Comparison of ENCODE assay signal across 22 mouse cellular contexts in the genomic region with DNA sequence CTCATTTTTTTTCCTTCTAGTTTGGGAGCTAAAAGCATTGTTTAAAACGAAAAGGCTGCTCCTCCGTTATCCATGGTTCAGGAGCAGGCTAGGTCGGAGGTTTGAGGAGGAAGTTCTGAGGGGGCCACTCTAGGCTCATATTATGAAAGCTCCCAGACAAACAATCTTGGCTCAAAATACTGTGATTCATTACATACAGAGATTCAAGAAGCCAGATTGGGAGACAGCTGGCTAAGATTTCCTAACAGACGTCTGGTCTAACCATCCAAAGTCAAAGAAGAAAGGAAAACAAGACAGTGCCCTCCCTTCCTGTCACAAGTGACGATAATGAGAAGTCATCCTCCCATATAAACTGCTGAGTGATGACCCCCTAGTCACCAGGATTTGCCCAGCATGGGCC.
A peak's percentile ranks its signal among the peaks of the same experiment; 100 is the strongest.
DNase-seq lines count a peak whose midpoint lies in the region; ATAC-seq and TF ChIP-seq lines count a peak whose summit lies in the region.
"Had no signal": no experiment of that assay in that cellular context is flagged by ENCODE, and none has a peak within 500 bp of the region (broad histone marks: within the 10 kb centered on the region; RNA-seq: fewer than 3 reads in every experiment).

No protein-coding gene starts in this region.

- no peak overlapping the region for H3K27ac ChIP-seq in forebrain, postnatal 0 days (ENCODE audit: low read depth, low read length)
- H3K27ac ChIP-seq in embryonic facial prominence, embryonic 10.5 days (replicated peaks) = no peak overlapping the region
- H3K27ac ChIP-seq: heart, adult 2 months; hindbrain, embryonic 15.5 days; limb, embryonic 15.5 days; liver, embryonic 15.5 days; midbrain, embryonic 15.5 days; neural tube, embryonic 15.5 days; stomach, embryonic 15.5 days had no signal

- no peaks in the 10 kb centered on the region for H3K9me3 ChIP-seq in forebrain, postnatal 0 days (ENCODE audit: low read length)
- no peaks in the 10 kb centered on the region for H3K9me3 ChIP-seq in embryonic facial prominence, embryonic 10.5 days
- H3K9me3 ChIP-seq: hindbrain, embryonic 15.5 days; limb, embryonic 15.5 days; liver, embryonic 15.5 days; megakaryocyte, embryonic 14.5 days; midbrain, embryonic 15.5 days; neural tube, embryonic 15.5 days; stomach, embryonic 15.5 days had no signal

- H3K9ac ChIP-seq in forebrain, postnatal 0 days = no peak overlapping the region
- H3K9ac ChIP-seq: hindbrain, embryonic 15.5 days; limb, embryonic 15.5 days; liver, embryonic 15.5 days; midbrain, embryonic 15.5 days; neural tube, embryonic 15.5 days; stomach, embryonic 15.5 days had no signal

- H3K4me3 ChIP-seq in forebrain, postnatal 0 days (ENCODE audit: low read depth, low read length) = no peak overlapping the region
- no peak overlapping the region for H3K4me3 ChIP-seq in embryonic facial prominence, embryonic 10.5 days
- H3K4me3 ChIP-seq: heart, adult 2 months; hindbrain, embryonic 15.5 days; limb, embryonic 15.5 days; liver, embryonic 15.5 days; megakaryocyte, embryonic 14.5 days; midbrain, embryonic 15.5 days; neural tube, embryonic 15.5 days; stomach, embryonic 15.5 days had no signal

- no peaks in the 10 kb centered on the region for H3K27me3 ChIP-seq in forebrain, postnatal 0 days (ENCODE audit: insufficient read depth, low read length)
- H3K27me3 ChIP-seq in embryonic facial prominence, embryonic 10.5 days (replicated peaks; ENCODE audit: low read depth, poor library complexity, severe bottlenecking) = no peaks in the 10 kb centered on the region
- H3K27me3 ChIP-seq: hindbrain, embryonic 15.5 days; limb, embryonic 15.5 days; liver, embryonic 15.5 days; megakaryocyte, embryonic 14.5 days; midbrain, embryonic 15.5 days; neural tube, embryonic 15.5 days; stomach, embryonic 15.5 days had no signal

- intact Hi-C loops in left cerebral cortex, postnatal 14 days (cut with DNase I) = no loop called here
- intact Hi-C loops in left cerebral cortex, postnatal 4 days (cut with DNase I) = no loop called here

- 54% methylated on average over 5 of the region's 5 CpGs for WGBS in forebrain, postnatal 0 days
- WGBS in embryonic facial prominence, embryonic 10.5 days = 77% methylated on average over 5 of the region's 5 CpGs

- no peak for TF ChIP-seq CTCF in forebrain, postnatal 0 days (IDR thresholded peaks at IDR 0.05; ENCODE audit: low read depth)

- no peaks in the 10 kb centered on the region for H3K36me3 ChIP-seq in forebrain, postnatal 0 days (ENCODE audit: insufficient read depth)
- no peaks in the 10 kb centered on the region for H3K36me3 ChIP-seq in embryonic facial prominence, embryonic 10.5 days (replicated peaks)
- H3K36me3 ChIP-seq: hindbrain, embryonic 15.5 days; limb, embryonic 15.5 days; liver, embryonic 15.5 days; midbrain, embryonic 15.5 days; neural tube, embryonic 15.5 days; stomach, embryonic 15.5 days had no signal

- no peak overlapping the region for H3K4me2 ChIP-seq in forebrain, postnatal 0 days (ENCODE audit: low read depth)
- H3K4me2 ChIP-seq: hindbrain, embryonic 15.5 days; limb, embryonic 15.5 days; liver, embryonic 15.5 days; midbrain, embryonic 15.5 days; neural tube, embryonic 15.5 days; stomach, embryonic 15.5 days had no signal

- peak; percentile 54 for ATAC-seq in forebrain, postnatal 0 days
- ATAC-seq: intestine, postnatal 0 days; midbrain, embryonic 15.5 days had no signal

- DNase-seq in cerebellum, postnatal 10 days = peak; percentile 32 to 38
- no peak for DNase-seq in cerebellum, adult 8-10 months
- DNase-seq in left cerebral cortex, postnatal 14 days (ENCODE audit: low spot score in 2 of 2) = peak; percentile 9 to 11
- no peak for DNase-seq in left cerebral cortex, postnatal 4 days
- DNase-seq in forebrain, postnatal 0 days = peak; percentile 82
- DNase-seq in layer of hippocampus, postnatal 14 days (ENCODE audit: low spot score in 2 of 2) = peak; percentile 14 to 57
- no peak for DNase-seq in adrenal gland, postnatal 25 days
- DNase-seq in embryonic facial prominence, embryonic 10.5 days (ENCODE audit: low spot score) = no peak
- DNase-seq: adrenal gland, adult 8-10 months; cerebellum, adult 11-12 months; gastrocnemius, postnatal 14 days; heart, adult 2 months; heart, postnatal 4 days; right cerebral cortex, postnatal 14 days had no signal

- no peaks in the 10 kb centered on the region for H3K4me1 ChIP-seq in forebrain, postnatal 0 days (ENCODE audit: insufficient read depth)
- H3K4me1 ChIP-seq in embryonic facial prominence, embryonic 10.5 days = no peaks in the 10 kb centered on the region
- H3K4me1 ChIP-seq: hindbrain, embryonic 15.5 days; limb, embryonic 15.5 days; liver, embryonic 15.5 days; midbrain, embryonic 15.5 days; neural tube, embryonic 15.5 days; stomach, embryonic 15.5 days had no signal

Comparison
In these comparisons a context has a peak if more than half of its experiments do, and no peak if none do; other contexts are left out.
1. DNase-seq: peak in cerebellum, postnatal 10 days (2 of 2), left cerebral cortex, postnatal 14 days (2 of 2), forebrain, postnatal 0 days (single experiment) and layer of hippocampus, postnatal 14 days (2 of 2); none in cerebellum, adult 8-10 months (single experiment), left cerebral cortex, postnatal 4 days (single experiment), adrenal gland, postnatal 25 days (single experiment) and embryonic facial prominence, embryonic 10.5 days (single experiment).